Mouse (Mus musculus): ENCODE measurements around the gene Zfp319.

- TF ChIP-seq ZNF384 (IDR thresholded peaks at IDR 0.05; ENCODE audit: low read depth, low read length) = no peak
- TF ChIP-seq ZC3H11A (IDR thresholded peaks at IDR 0.05; ENCODE audit: borderline replicate concordance, low read depth, low read length) = no peak
- no peak for TF ChIP-seq MAFK (IDR thresholded peaks at IDR 0.05; ENCODE audit: insufficient read depth, low read depth, low read length)
- TF ChIP-seq CHD2 (IDR thresholded peaks at IDR 0.05; ENCODE audit: low read depth, low read length) = no peak
- no peak for TF ChIP-seq HCFC1 (IDR thresholded peaks at IDR 0.05; ENCODE audit: borderline replicate concordance, insufficient read depth, low read length)
Observed at GRCm38 (mm10) chr8:95315350-95315749, 16.4 kb downstream of the Zfp319 start.

Measured in ES-E14 (cell line).